Mouse (Mus musculus) CH12.LX (cell line): ENCODE results near the gene Cdc20b. TPM values are rescaled to one million over a fixed set of nuclear protein-coding genes. Genes with fewer than 3 reads are reported as not detected.

Experiments
- DNase-seq: peaks from one replicate; pipeline ENCODE4 v3.0.0-alpha.2; 2013; ENCODE audit errors: extremely low read depth
- H3K27ac ChIP-seq: 2 replicates; pipeline ENCODE4 v1.5.1; 2012; ENCODE audit warnings: low read depth, mild to moderate bottlenecking, control low read depth, moderate library complexity; ENCODE audit not compliant: insufficient read depth
- H3K27me3 ChIP-seq: replicated peaks from 2 replicates; pipeline ENCODE3; 2012; ENCODE audit warnings: inconsistent platforms
- H3K36me3 ChIP-seq, 2 experiments: replicated peaks in 1 of 2; 2 replicates each; pipeline versions ENCODE3 to v1.6.1; 2012; ENCODE audit warnings: inconsistent platforms in 1 of 2, low read length in 1 of 2, mild to moderate bottlenecking in 1 of 2, mixed read lengths in 1 of 2, moderate library complexity in 1 of 2; ENCODE audit not compliant: control insufficient read depth in 1 of 2, insufficient read depth in 1 of 2
- H3K4me1 ChIP-seq, 2 experiments: 2 replicates each; pipeline ENCODE4 v1.6.1; 2012; ENCODE audit warnings: inconsistent platforms in 1 of 2, moderate library complexity in 1 of 2; ENCODE audit not compliant: insufficient read depth in 2 of 2, control insufficient read depth in 1 of 2
- H3K4me2 ChIP-seq: 2 replicates; pipeline ENCODE4 v1.6.1; 2012; ENCODE audit warnings: low read depth, mild to moderate bottlenecking, control low read depth; ENCODE audit not compliant: poor library complexity, insufficient read depth, severe bottlenecking
- H3K4me3 ChIP-seq, 3 experiments: fragments of 150-350 bp in 1 of 3; sonication (generic) in 1 of 3; replicated peaks in 1 of 3; 2 replicates each; pipeline versions ENCODE3 to v1.5.1; 2011 to 2012; ENCODE audit warnings: low read depth in 2 of 3, low read length in 2 of 3, mild to moderate bottlenecking in 2 of 3, moderate library complexity in 2 of 3, control low read depth in 1 of 3, improper control_type of control experiment in 1 of 3, inconsistent platforms in 1 of 3, mixed read lengths in 1 of 3; ENCODE audit not compliant: poor library complexity in 1 of 3
- H3K79me2 ChIP-seq: replicated peaks from 2 replicates; pipeline ENCODE4 v1.6.1; 2012; ENCODE audit warnings: mild to moderate bottlenecking, moderate library complexity; ENCODE audit not compliant: control insufficient read depth, poor library complexity, insufficient read depth, severe bottlenecking; ENCODE audit errors: extremely low read depth
- H3K9ac ChIP-seq: 2 replicates; pipeline ENCODE4 v1.6.1; 2012; ENCODE audit warnings: low read depth, mild to moderate bottlenecking, control low read depth, moderate library complexity; ENCODE audit not compliant: insufficient read depth
- H3K9me3 ChIP-seq: replicated peaks from 2 replicates; pipeline ENCODE3; 2012; ENCODE audit warnings: low read length, inconsistent platforms, mixed read lengths
- BHLHE40 ChIP-seq: IDR thresholded peaks from 2 replicates; pipeline ENCODE4 v1.6.1; 2011; ENCODE audit warnings: mild to moderate bottlenecking, low read depth, low read length, improper control_type of control experiment
- CHD1 ChIP-seq: IDR thresholded peaks from 2 replicates; pipeline ENCODE4 v1.6.1; 2012; ENCODE audit warnings: low read depth, low read length, improper control_type of control experiment, inconsistent platforms
- CHD2 ChIP-seq: IDR thresholded peaks from 2 replicates; pipeline ENCODE4 v1.6.1; 2011; ENCODE audit warnings: low read length, improper control_type of control experiment
- CTCF ChIP-seq, 2 experiments: IDR thresholded peaks in 1 of 2; conservative IDR thresholded peaks in 1 of 2; 2 replicates each; pipeline ENCODE4 v1.5.1; 2011 to 2012; ENCODE audit warnings: low read depth in 2 of 2, low read length in 2 of 2, improper control_type of control experiment in 1 of 2, inconsistent platforms in 1 of 2, mild to moderate bottlenecking in 1 of 2, moderate library complexity in 1 of 2
- ELF1 ChIP-seq: IDR thresholded peaks from 2 replicates; pipeline ENCODE4 v1.6.1; 2014; ENCODE audit warnings: low read depth, mild to moderate bottlenecking, inconsistent platforms, low read length, improper control_type of control experiment
- ETS1 ChIP-seq: conservative IDR thresholded peaks from 2 replicates; pipeline ENCODE4 v1.6.1; 2012; ENCODE audit warnings: low read depth, mild to moderate bottlenecking, inconsistent platforms, low read length, improper control_type of control experiment, moderate library complexity
- GABPA ChIP-seq: IDR thresholded peaks from 2 replicates; pipeline ENCODE4 v1.6.1; 2012; ENCODE audit warnings: low read depth, low read length, improper control_type of control experiment, inconsistent platforms; ENCODE audit not compliant: insufficient replicate concordance
- IRF4 ChIP-seq: IDR thresholded peaks from 2 replicates; pipeline ENCODE4 v1.6.1; 2014; ENCODE audit warnings: low read depth, mild to moderate bottlenecking, inconsistent platforms, low read length, improper control_type of control experiment
- JUN ChIP-seq: IDR thresholded peaks from 2 replicates; pipeline ENCODE4 v1.6.1; 2011; ENCODE audit warnings: low read depth, mild to moderate bottlenecking, low read length, improper control_type of control experiment, moderate library complexity; ENCODE audit not compliant: insufficient read depth
- JUND ChIP-seq: conservative IDR thresholded peaks from 2 replicates; pipeline ENCODE4 v1.6.1; 2011; ENCODE audit warnings: low read depth, low read length, improper control_type of control experiment
- KAT2A ChIP-seq: IDR thresholded peaks from 2 replicates; pipeline ENCODE4 v1.6.1; 2012; ENCODE audit warnings: low read length, improper control_type of control experiment, inconsistent platforms; ENCODE audit not compliant: insufficient replicate concordance
- MAFK ChIP-seq: IDR thresholded peaks from 2 replicates; pipeline ENCODE4 v1.6.1; 2011; ENCODE audit warnings: low read length, improper control_type of control experiment; ENCODE audit not compliant: insufficient replicate concordance
- MAX ChIP-seq: IDR thresholded peaks from 2 replicates; pipeline ENCODE4 v1.6.1; 2011; ENCODE audit warnings: low read length, improper control_type of control experiment
- MAZ ChIP-seq: IDR thresholded peaks from 2 replicates; pipeline ENCODE4 v1.6.1; 2012; ENCODE audit warnings: low read depth, mild to moderate bottlenecking, inconsistent platforms, low read length, improper control_type of control experiment, moderate library complexity
- MEF2A ChIP-seq: IDR thresholded peaks from 2 replicates; pipeline ENCODE4 v1.6.1; 2014; ENCODE audit warnings: low read depth, mild to moderate bottlenecking, inconsistent platforms, low read length, improper control_type of control experiment, borderline replicate concordance
- MXI1 ChIP-seq: IDR thresholded peaks from 2 replicates; pipeline ENCODE4 v1.6.1; 2011; ENCODE audit warnings: mild to moderate bottlenecking, low read depth, low read length, improper control_type of control experiment
- MYC ChIP-seq: IDR thresholded peaks from 2 replicates; pipeline ENCODE4 v1.6.1; 2011; ENCODE audit warnings: low read depth, mild to moderate bottlenecking, improper control_type of control experiment, low read length
- NELFE ChIP-seq: IDR thresholded peaks from 2 replicates; pipeline ENCODE4 v1.6.1; 2011; ENCODE audit warnings: low read depth, low read length, improper control_type of control experiment
- NRF1 ChIP-seq: IDR thresholded peaks from 2 replicates; pipeline ENCODE4 v1.6.1; 2014; ENCODE audit warnings: low read depth, mild to moderate bottlenecking, inconsistent platforms, low read length, improper control_type of control experiment, moderate library complexity
- PAX5 ChIP-seq: IDR thresholded peaks from 2 replicates; pipeline ENCODE4 v1.6.1; 2012; ENCODE audit warnings: low read length, inconsistent platforms, mixed read lengths
- POLR2A ChIP-seq: IDR thresholded peaks from 2 replicates; pipeline ENCODE4 v1.6.1; 2011; ENCODE audit warnings: low read depth, mild to moderate bottlenecking, improper control_type of control experiment, low read length
- POLR2AphosphoS2 ChIP-seq: IDR thresholded peaks from 2 replicates; pipeline ENCODE4 v1.6.1; 2011; ENCODE audit warnings: low read depth, low read length, improper control_type of control experiment
- RCOR1 ChIP-seq: conservative IDR thresholded peaks from 2 replicates; pipeline ENCODE4 v1.6.1; 2012; ENCODE audit warnings: low read depth, mild to moderate bottlenecking, inconsistent platforms, low read length, improper control_type of control experiment
- SIN3A ChIP-seq: IDR thresholded peaks from 2 replicates; pipeline ENCODE4 v1.6.1; 2012; ENCODE audit warnings: low read length, improper control_type of control experiment, inconsistent platforms
- TCF12 ChIP-seq: IDR thresholded peaks from 2 replicates; pipeline ENCODE4 v1.6.1; 2014; ENCODE audit warnings: low read depth, mild to moderate bottlenecking, inconsistent platforms, low read length, improper control_type of control experiment
- UBTF ChIP-seq: IDR thresholded peaks from 2 replicates; pipeline ENCODE4 v1.6.1; 2012; ENCODE audit warnings: low read depth, mild to moderate bottlenecking, inconsistent platforms, low read length, improper control_type of control experiment, moderate library complexity
- USF1 ChIP-seq: IDR thresholded peaks from 2 replicates; pipeline ENCODE4 v1.6.1; 2014; ENCODE audit warnings: low read depth, mild to moderate bottlenecking, inconsistent platforms, low read length, improper control_type of control experiment
- USF2 ChIP-seq: conservative IDR thresholded peaks from 2 replicates; pipeline ENCODE4 v1.6.1; 2011; ENCODE audit warnings: low read depth, low read length, improper control_type of control experiment
- ZC3H11A ChIP-seq: IDR thresholded peaks from 2 replicates; pipeline ENCODE4 v1.6.1; 2012; ENCODE audit warnings: low read depth, mild to moderate bottlenecking, inconsistent platforms, low read length, improper control_type of control experiment
- ZKSCAN1 ChIP-seq: IDR thresholded peaks from 2 replicates; pipeline ENCODE4 v1.6.1; 2012; ENCODE audit warnings: low read depth, inconsistent platforms, low read length, improper control_type of control experiment, borderline replicate concordance
- ZMIZ1 ChIP-seq: IDR thresholded peaks from 2 replicates; pipeline ENCODE4 v1.6.1; 2012; ENCODE audit warnings: low read depth, mild to moderate bottlenecking, inconsistent platforms, low read length, improper control_type of control experiment
- ZNF384 ChIP-seq: IDR thresholded peaks from 2 replicates; pipeline ENCODE4 v1.6.1; 2012; ENCODE audit warnings: low read depth, low read length, improper control_type of control experiment, inconsistent platforms
- dilution Hi-C: fragments of 300-500 bp; cut with MboI; formaldehyde crosslinking; loops from 2 replicates; pipeline ENCODE4 v1.14.3; 2020; ENCODE audit warnings: low sequenced_read_pairs; ENCODE audit not compliant: extremely low pct_unique_long_range_greater_than_20kb, extremely low pct_ligation_motif_present
- in situ Hi-C: fragments of 300-500 bp; cut with MboI; formaldehyde crosslinking; loops from 3 replicates; pipeline ENCODE4 v1.14.3; 2019; ENCODE audit warnings: low sequenced_read_pairs, low pct_ligation_motif_present, low pct_unique_long_range_greater_than_20kb, mixed read lengths
- polyA plus RNA-seq: library from polyadenylated mRNA; unstranded; fragments of >175 nt; gene quantifications from 2 replicates; pipeline ENCODE4 v1.2.1, GENCODE M21; 2012; ENCODE audit warnings: low read depth; ENCODE audit not compliant: insufficient read length
- total RNA-seq, 2 experiments: library from RNA; depleted of rRNA; stranded (reverse); fragments of 300-350 nt in 1 of 2; fragments of >200 nt in 1 of 2; gene quantifications; 2 replicates each; pipeline ENCODE4 v1.2.3; 2012 to 2014

Gene Cdc20b
- total and polyA plus RNA-seq, 3 experiments: not detected

GRCm38 (mm10) chr13:112993531-112994152 lies 41.3 kb upstream of the Cdc20b start, which contains the start of gene Mcidas:
Gene Mcidas, plus strand, starts transcription at chr13:112993845.
- Histone ChIP-seq H3K4me2 (peak within 1 kb of the TSS; percentile 54), H3K4me3 (peak within 1 kb of the TSS in 1 of 3 experiments; percentile 21), H3K4me1 (peaks cover 3 to 40% of the 10 kb centered on the region in 2 experiments; a peak in 3 of 4 replicates), H3K79me2 (no peaks in the 10 kb centered on the region), H3K9ac (no peak within 1 kb of the TSS), H3K27ac (no peak within 1 kb of the TSS), H3K36me3 (no peaks in the 10 kb centered on the region), H3K27me3 (peaks cover 84% of the 10 kb centered on the region), H3K9me3 (no peaks in the 10 kb centered on the region)
- no peak for DNase-seq
- dilution Hi-C loops (no loop called here), in situ Hi-C loops (no loop called here)
- TF ChIP-seq BHLHE40 (no peak), USF1 (no peak), UBTF (no peak), NELFE (no peak), JUN (no peak), ZNF384 (no peak), ZKSCAN1 (no peak), POLR2A (no peak), PAX5 (no peak), IRF4 (no peak), MAFK (no peak), MEF2A (no peak), ZC3H11A (no peak)

- H3K4me1 ChIP-seq: peaks cover 0 to 40% of the 10 kb centered on the region in 2 experiments; a peak in 2 of 4 replicates
- TF ChIP-seq MYC (no peak), JUND (no peak), ZMIZ1 (no peak), USF1 (no peak), USF2 (no peak), PAX5 (no peak), GABPA (no peak), TCF12 (no peak), KAT2A (no peak), MXI1 (no peak), NELFE (no peak), CHD2 (no peak), CTCF (conservative IDR thresholded peaks at IDR 0.05 in 1 of 2, IDR thresholded peaks at IDR 0.05 in 1 of 2; ENCODE audit: low read depth in 2 of 2, low read length in 2 of 2) (peak; percentile 45 to 82; a peak in 3 of 4 replicates), SIN3A (no peak), MAFK (no peak), MAX (no peak), CHD1 (no peak), IRF4 (peak; percentile 36; the same call in 1 of the 2 replicates), BHLHE40 (no peak), ELF1 (no peak), POLR2AphosphoS2 (no peak), POLR2A (no peak), MAZ (0 out of 2 replicates have a peak, but pooled peaks have one; percentile 19), UBTF (no peak), ETS1 (no peak), RCOR1 (no peak), NRF1 (0 out of 2 replicates have a peak, but pooled peaks have one; percentile 16)
These were observed 40.7 kb upstream of the Cdc20b start for GRCm38 (mm10) chr13:112994191-112994590.

More at GRCm38 (mm10) chr13:112994191-112994590, 40.7 kb upstream of the Cdc20b start:
- Histone ChIP-seq H3K36me3 (no peaks in the 10 kb centered on the region), H3K9ac (no peak overlapping the region), H3K4me3 (peak overlapping the region in 1 of 3 experiments; percentile 21), H3K4me2 (peak overlapping the region; percentile 54), H3K79me2 (no peaks in the 10 kb centered on the region), H3K27ac (no peak overlapping the region), H3K27me3 (peaks cover 78% of the 10 kb centered on the region), H3K9me3 (no peaks in the 10 kb centered on the region)
- DNase-seq: peak; percentile 56
- in situ Hi-C loops (no loop called here), dilution Hi-C loops (no loop called here)
